Mouse (Mus musculus): ENCODE results near the gene G6pc2.

G6pc2 gene

DNA sequence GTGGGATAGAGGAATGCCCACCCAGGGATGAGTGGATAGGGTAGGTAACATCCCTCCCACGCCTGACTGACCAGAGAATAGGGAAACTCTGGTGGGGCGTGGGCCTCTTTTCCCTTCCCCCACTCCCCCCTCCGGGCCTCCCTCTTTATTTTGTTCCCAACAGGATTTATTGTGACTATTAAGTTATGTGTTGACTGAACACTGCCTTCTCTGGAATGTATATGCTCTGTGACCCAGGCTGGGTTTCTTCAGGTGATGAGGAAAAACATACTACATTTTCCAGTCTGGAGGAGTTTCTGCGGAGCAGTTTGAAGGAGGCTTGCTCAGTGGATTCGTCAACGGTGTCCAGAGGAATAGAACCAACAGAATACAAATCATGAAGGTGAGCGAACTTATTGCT, at the start of gene G6pc2:
Gene G6pc2, plus strand, starts transcription at position 301 of the 400 bp plus-strand sequence.
- DNase-seq, result no peak

DNA sequence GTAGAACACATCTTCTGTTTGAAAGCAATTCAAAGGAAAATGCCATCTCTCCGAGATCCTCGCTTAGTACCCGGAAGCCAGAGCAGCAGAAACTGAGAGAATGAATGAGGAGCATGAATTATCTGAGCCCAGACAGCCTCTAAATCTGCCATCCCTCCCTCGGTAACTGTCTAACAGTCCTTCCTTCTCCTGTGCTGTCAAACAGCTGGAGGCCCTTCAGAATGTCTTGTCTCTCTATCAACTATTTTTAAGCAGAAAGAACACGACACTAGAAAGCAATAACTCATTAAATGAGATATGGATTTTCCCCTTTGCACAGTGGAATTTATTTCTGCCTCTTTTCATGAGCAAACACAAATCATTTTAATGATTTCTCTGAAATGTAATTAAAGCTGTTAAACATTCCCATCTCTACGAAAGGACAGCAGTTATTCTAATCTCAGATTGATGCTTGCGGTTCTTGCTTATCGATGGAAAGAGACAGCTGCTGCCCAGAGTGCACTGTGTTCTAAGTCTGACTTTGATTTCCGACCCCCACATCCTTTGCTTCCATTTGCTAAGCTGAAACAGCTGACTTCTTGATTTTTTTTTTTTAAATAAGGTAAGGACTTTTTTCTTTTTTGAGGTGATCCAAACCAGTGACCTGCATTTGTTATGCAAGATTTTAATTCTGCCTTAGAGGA, 40.3 kb upstream of the G6pc2 start:
- peak; percentile 14 for DNase-seq

DNA sequence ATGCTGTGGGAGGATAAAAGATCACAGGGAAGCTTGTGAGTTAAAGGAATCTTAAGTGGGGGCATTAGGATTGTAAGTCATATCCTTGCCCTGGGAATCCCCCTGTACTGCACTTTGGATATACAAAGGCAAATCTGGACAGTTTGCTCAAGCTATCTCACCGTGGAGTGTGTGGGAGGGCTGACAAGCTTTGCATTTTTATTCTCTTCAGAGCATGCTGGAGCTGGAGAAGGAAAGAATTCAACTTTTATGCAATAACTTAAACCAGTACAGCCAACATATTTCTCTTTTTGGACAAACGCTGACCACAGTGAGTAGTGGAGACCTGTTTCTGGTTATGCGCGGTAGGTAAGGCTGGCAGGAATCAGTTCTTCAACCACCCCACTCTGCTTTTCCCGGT, 35.6 kb upstream of the G6pc2 start:
- DNase-seq, result no peak

DNA sequence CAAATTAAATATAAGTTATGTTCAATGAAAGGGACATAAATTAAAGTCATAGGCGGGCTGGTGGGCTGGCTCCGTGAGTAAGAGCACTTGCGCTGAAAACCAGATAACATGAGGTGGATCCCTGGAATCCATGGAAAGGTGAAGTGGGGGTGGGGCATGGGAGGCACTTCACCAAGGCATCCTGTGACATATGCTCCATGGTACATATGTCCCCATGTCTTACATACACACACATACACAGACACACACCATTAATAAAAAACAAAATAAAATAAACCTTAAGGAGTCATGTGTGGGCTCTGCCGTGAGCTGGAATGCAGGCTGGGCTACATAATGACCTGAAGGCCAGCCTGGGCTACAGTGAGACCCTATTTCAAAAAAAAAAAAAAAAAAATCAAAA, 31.2 kb upstream of the G6pc2 start:
- no peak for DNase-seq

DNA sequence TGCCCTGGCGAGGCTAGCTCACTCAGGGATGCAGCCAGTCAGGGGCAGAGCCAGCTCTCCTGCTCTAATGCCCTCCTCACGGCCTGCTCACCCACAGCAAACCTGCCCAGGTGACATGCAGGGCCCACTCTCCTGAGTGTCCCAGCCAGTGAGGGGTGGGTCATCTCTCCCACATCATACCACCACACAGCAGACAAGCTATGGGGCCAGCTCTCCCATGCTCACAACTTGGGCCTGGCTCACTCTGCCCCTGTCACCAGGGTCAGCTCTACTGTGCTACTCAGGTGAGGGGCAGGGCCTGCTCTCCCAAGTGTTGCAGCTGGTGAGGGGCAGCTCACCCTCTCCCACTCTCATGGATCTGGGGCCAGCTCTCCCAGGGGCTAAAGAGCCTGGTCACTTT, 22.9 kb upstream of the G6pc2 start:
- DNase-seq, result no peak

DNA sequence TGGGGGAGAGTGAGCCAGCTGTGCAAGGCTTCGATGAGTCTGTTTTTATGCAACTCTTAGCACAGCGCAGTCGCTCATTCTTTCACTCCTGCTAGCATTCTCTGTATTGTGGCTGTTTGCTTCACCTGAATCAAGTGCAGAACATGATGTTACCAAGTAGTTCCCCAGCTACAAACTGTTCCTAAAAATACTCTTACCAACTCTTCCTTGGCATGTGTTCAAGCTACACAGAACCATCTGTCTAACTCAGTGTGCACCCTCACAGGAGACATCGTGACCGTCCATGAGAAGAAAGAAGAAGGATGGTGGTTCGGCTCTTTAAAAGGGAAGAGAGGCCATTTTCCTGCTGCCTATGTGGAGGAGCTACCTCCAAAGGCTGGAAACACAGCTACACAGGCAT, 22.1 kb upstream of the G6pc2 start:
- no peak for DNase-seq

DNA sequence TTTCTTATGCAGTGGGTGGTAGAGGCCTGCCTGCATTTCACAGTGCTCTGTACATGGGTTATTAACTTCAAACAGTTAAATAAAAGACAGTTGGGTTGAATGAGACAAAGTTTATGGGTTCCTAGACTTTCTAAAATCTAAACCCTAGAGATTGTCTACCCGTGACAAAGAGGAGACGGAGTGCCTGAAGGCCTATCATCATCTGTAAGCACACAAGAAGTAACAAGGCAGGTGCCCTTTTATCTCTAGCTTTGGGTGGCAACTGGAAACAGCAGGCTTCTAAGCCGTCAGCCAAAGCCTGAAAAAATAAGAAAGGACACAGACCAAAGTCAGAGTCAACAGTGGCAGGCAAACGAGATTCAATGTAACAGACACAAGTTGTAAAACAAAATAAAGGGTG, 21.7 kb upstream of the G6pc2 start:
- DNase-seq, result no peak

DNA sequence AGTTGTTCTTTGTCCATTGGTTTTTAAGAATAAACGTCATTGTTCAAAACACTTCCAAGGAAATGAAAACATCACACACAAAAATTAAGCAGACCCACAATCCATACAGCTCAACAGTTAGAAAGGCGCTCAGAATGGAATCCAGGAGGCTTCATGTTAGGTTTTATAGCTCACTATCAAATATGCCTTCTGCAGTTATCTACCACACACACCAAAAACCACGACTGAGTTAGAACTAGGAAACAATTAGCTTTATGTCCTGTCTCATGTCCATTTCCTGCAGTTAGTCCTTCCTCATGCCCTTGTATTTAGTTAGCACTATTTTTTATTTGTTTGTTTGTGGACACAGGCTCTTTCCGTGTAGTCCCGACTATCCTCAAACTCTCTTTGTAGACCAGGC, 19.8 kb upstream of the G6pc2 start:
- no peak for DNase-seq

DNA sequence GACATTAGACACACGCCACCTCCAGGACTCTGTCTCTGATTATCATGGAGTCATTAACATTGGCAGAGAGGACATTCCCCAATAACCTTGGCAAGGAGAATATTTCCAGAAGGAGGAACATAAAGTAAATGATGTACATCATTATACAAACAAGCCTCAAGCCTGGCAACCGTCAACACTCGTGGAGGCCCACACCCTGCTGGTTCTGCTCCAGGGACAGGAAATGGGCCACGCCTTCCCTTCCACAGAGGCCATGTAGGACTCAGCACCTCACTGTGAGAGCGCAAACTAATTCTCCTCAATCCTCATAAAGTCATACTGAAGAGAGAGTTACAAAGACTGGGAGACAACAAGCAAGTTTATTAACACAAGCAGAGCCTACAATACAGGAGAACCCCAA, 17.3 kb upstream of the G6pc2 start:
- DNase-seq, result no peak

DNA sequence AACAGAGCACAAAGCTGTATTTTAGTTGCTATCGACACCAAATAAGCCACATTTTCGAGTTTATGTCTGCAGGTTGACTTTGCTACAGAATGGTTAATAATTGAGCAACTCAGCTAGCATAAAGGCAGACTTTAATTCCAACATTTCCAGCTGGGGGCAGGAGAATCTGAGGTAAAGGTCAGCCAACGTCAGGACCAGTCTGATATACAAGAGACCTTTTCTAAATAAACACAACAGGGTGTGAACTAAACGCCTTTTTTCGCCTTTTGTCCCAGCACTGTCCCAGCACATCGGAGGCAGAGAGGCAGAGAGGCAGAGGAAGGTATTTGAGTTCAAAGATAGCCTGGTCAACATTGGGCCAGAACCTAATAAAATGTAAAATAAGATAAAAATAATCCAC, 5.7 kb upstream of the G6pc2 start:
- DNase-seq, result peak; percentile 50

DNA sequence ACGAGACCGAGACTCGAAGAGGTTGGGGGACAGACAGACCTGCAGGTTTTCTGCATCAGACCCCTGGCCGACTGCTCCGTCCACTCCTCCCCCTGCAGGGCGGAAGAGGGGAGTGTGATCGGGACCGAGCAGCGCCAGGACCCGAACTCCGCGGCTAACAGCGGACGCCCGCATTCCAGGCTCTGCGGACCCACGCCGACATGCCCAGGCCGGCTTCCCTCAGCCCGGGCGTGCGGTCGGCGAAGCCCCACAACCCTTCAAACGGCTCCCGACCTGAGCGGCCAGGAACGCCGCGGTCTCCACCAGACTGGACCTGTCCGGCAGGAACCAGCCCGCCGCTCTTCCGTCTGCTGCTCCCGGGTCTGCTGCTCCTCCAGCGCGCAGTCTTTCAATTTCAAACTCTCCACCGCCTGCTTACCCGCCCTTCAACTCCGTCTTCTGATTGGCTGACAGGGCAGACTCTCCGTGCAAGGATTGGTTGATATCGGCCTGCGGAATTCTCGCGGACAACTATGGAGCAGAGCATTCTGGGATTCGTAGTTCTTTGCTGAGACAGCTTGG, 5.0 kb upstream of the G6pc2 start, which contains the start of gene Spc25:
Gene Spc25, minus strand, starts transcription at position 404 of the 561 bp plus-strand sequence.
- peak; percentile 96 for DNase-seq

DNA sequence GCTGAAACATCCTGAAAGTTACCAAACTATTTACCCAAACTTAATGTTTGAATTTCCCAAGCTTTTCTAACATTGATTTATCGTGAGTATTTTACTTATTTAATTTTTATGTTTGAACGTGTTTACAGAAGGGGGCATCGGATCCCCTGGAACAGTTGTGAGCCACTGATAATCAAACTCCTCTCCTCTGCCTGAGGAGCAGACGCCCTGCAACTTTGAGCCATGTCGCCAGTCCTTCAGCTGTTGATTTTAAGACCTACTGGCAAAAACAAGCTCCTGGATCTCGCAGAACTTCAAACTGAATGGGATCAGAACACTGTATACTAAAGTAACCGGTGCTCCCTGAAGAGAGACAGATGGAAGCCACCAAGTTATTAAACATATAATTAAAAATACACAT, 4.3 kb upstream of the G6pc2 start:
- DNase-seq, result peak; percentile 16

DNA sequence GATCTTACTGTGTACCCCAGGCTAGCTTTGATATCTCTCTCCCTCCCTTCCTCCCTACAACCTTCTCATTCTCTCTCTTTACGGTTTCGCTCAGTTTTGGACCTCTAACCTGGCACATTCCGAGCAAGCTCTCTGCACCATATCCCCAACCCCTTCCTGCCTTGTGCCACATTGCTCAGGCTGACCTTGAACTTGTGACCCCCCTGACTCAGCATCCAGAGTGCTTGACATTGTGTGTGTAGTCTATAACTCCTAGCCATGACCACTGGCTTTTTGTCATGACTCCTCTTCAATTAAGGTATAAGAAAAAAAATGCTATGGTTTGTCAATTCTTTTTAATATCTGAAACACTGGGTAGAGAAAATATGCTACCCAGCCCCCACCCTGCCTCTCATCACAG, 1.2 kb upstream of the G6pc2 start:
- no peak for DNase-seq

DNA sequence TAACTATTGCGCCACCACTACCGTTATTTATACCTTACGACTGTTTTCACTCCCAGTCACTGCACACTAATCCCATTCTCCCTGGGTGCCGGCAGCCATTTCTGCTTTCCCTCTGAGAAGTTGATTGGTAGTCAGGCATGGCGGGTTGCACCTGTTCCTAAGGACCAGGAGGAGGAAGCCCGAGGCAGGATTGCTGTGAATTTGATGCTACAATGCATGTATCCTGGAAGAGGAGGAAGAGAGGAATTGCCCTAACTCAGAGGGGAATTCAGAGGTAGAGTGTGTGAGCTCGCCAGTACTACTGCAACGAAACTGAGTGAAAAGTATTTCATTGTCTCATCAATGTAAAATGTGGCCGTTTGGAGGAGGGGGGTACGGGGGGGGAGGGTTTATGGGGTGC, 1.8 kb downstream of the G6pc2 start:
- DNase-seq, result no peak

DNA sequence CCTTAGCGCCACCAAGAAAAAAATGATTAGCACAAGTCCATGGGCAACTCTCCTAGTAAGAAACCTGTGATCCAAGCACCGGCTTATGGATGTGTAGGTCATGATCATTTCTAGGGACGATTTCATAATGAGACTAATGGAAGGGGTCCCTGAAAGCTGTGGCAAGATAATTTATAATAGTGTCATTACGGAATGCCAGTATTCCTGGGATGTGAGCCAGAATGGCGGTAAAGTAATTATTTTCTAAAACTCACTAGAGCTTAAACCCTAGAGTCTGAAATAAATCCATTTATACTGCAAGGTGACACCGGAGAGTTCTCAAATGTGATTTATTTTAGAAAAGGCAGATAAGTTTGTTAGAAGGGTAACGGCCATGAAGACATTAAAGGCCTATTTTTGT, 4.4 kb downstream of the G6pc2 start:
- no peak for DNase-seq

DNA sequence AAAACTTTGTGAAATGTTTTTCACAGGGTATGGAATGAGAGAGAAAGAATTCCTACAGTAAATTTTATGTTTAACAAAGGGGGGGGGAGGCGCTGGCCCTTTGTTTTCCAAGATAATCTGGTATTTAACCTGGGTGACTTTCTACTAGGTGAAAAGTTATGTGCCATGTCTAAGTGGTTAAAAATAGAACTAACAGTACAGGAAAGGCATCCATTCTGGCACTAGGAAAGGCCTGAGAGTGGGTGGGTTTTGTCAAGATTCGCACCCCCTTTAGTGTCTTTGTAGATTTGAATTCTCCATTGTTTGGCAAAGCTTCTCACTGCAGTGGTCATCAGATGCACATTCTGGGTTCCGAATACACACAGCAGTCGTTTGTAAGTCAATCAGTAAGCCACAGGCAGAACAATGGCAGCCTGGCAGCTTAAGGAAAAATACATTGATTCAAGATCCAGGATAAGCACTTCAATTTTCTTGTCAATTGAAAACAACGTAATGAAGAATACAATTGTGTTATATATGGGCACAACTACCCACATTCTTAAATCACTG, 11.1 kb downstream of the G6pc2 start:
- no peak for DNase-seq

DNA sequence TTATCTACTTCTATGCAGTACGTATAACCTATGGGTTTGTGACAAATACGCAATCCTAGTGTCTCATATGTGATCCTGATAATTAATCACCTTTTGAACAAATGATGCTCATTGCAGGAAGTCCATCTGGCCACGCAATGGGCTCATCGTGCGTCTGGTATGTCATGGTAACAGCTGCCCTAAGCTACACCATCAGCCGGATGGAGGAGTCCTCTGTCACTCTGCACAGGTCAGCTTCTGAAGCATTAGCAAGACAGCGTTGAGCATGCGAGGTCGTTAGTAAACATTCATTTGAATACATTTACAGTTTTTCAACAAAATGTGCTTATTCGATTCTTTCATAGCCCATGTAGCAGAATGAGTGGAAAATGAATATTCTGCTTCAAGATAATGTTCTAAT, 11.9 kb downstream of the G6pc2 start:
- no peak for DNase-seq

DNA sequence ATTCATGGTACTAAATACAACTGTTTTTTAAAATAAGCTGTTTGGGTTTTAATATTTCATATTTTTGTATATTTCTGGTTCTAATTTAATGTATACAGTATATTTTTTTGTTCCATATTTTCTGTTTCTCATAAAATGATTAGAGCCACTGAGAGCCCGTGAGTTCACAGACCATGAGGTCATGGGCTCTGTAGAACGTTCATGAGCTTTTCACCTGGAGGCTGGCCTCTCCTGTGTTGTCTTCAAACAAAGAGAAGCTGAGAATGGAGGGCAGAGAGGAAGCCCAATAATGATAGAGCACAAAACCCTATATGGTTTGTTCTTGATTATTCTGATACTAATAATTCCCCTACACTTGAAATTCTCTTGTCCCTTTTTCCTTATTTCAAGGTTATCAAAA, 13.9 kb downstream of the G6pc2 start:
- no peak for DNase-seq

DNA sequence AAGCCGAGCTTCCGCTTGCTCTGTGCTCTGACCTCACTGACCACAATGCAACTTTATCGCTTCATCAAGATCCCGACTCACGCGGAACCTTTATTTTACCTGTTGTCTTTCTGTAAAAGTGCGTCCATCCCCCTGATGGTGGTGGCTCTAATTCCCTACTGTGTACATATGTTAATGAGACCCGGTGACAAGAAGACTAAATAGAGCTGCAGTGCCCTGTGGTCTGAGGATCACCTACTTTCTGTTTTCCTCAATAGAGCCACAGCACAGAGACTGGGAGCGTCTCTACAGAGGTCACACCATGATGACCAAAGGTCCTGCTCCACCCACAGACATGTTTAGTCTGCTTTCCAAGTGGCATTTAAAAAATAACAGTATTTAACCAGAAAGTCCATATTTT, 16.0 kb downstream of the G6pc2 start:
- DNase-seq, result no peak

DNA sequence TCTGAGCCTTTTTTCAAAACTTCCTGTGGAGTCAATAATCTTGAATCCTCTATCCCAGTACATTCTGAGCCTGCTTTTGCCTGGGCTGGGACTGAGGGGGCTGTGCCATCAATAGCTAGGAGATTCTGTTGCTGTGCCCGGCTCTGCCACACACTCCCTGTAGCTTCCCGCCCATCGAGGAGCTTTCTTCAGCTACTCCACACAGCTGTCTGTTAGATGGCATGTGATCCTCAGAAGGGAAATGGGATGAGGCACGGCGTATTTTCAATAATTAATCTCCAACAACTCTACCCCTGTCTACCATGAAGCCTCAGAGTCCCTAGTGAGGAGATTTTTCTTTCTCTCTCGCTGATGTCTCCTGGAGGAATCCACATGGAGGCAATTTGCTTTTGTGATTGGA, 17.8 kb downstream of the G6pc2 start:
- DNase-seq, result no peak

DNA sequence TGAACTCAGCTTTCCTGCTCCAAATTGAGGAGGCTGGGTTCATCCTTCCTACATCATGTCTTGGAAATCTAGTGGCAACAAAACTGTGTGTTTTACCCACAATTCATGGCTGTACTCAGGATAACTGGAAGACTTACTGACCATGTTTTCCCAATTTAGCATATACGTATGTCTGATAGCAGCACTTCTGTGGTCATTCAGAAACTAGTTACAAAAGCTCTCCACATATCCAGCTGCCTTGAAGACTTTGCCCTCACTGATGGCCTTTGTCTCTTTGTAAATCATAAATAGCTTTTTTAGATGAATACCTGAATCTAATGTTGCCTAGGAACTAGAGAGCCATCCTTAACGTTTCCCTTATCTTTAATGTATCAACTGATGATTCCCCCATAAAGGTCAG, 19.3 kb downstream of the G6pc2 start:
- DNase-seq, result peak; percentile 24

DNA sequence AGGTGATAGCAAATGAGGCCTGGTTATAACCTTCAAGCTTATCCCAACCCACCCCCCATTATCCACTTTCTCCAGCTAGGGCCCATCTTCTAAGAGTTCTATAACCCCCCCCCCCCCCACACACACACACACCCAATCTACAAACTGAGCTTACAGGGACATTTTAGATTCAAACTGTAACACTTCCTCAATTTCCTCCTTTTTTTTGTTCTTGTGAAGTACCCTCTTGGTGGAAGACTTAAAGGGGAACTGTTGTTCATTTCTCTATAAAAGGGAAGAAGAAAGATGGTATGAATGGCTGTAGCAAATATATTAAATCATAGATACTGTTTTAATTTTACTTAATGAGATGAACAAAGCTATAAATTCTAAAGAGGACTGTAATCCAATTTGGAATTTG, 21.2 kb downstream of the G6pc2 start:
- DNase-seq, result no peak

DNA sequence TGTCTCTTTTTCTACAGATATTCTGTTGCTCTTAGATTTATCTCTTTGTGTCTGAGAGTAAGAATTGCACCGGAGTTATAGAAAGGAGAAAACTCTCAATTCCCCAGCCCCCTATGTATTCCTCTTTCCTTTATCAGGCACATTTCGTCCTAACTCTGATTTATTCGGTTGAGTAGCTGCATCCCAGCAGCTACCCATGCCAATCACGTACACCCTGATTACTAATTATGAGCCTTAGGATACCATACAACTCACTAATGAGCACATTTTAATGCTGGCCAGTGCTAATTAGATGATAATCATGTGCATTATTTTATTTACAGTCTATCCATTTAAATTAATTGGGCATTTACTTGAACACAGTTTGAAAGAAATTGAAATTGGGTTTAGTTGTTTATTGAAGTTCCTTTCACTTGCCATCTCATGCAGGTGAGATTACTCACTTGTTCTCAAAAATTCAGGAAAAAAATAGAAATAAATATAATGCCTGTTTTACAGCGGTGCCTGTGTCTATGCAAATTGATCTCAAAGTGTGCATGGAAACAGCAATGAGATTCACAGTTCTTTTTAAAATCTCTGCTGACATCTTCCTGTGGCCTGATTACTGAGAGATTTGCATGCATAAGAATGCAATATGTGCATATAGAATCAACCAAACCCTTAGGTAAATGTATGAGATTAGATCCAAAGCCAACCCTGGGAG, 24.3 kb downstream of the G6pc2 start:
- no peak for DNase-seq

DNA sequence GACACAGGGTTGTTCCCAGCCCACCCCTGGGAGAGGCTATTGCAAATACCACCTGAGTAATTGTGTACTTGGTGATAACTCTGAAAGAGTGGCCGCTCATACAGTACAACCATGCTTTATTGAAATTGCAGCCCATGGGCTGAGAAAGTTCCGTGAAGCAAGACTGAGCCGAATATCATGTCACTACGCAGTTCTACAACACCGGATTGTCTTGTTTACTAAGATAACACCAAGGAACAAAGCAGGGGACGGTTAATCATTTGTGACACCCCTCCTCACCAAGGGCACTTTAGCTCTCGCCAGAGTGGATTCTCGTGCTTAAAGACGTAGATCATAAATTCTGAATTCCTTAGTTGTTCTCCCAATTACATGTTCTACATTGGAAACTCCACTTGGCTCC, 28.4 kb downstream of the G6pc2 start:
- no peak for DNase-seq

Measured in kidney, adult 9 months (tissue).